Mouse (Mus musculus): ENCODE results near the gene Snx6. TPM values are rescaled to one million over a fixed set of nuclear protein-coding genes. Genes with fewer than 3 reads are reported as not detected.

Gene Snx6
- polyA plus RNA-seq, 1 experiment from 2014 or later, result 44.0 TPM

GRCm38 (mm10) chr12:54697003-54697597 is 98.4 kb downstream of the Snx6 start:
- Histone ChIP-seq H3K4me1 (replicated peaks) (peaks cover 50% of the 10 kb centered on the region), H3K9me3 (replicated peaks) (no peaks in the 10 kb centered on the region), H3K4me3 (replicated peaks) (no peak overlapping the region), H3K36me3 (replicated peaks) (peaks cover 7% of the 10 kb centered on the region), H3K27me3 (no peaks in the 10 kb centered on the region), H3K4me2 (0 out of 2 replicates have a peak overlapping the region, but pooled peaks have one; percentile 10), H3K9ac (0 out of 2 replicates have a peak overlapping the region, but pooled peaks have one; percentile 0), H3K27ac (replicated peaks) (peak overlapping the region; percentile 75)
- peak; percentile 58 for ATAC-seq (ENCODE audit: insufficient read depth)
- WGBS (ENCODE audit: insufficient replicate concordance), result 7% methylated on average over 7 of the region's 7 CpGs

Other genes starting within 250 kb of the Snx6 start
- gene Sptssa, start 139.1 kb downstream of the Snx6 start, polyA plus RNA-seq (2015; fragmentation: Nextera tagmentation; extraction: Ambion mirVana), result 76.4 and 80.3 TPM in 2 replicates
- 32.2 and 36.2 TPM in 2 replicates for gene Eapp, start 99.8 kb downstream of the Snx6 start, polyA plus RNA-seq (2015; fragmentation: Nextera tagmentation; extraction: Ambion mirVana)
- 36.7 and 40.4 TPM in 2 replicates for gene Cfl2, start 67.2 kb upstream of the Snx6 start, polyA plus RNA-seq (2015; fragmentation: Nextera tagmentation; extraction: Ambion mirVana)
- gene Gm20403, start 190.8 kb upstream of the Snx6 start, polyA plus RNA-seq (2015; fragmentation: Nextera tagmentation; extraction: Ambion mirVana), result not detected in 2 replicates
- gene Baz1a, start 218.6 kb upstream of the Snx6 start, polyA plus RNA-seq (2015; fragmentation: Nextera tagmentation; extraction: Ambion mirVana), result 28.8 and 32.2 TPM in 2 replicates

All from liver, embryonic 15.5 days (tissue).